Mouse (Mus musculus) ES-E14 (cell line): ENCODE measurements around the gene Pigo. TPM values are rescaled to one million over a fixed set of nuclear protein-coding genes. Genes with fewer than 3 reads are reported as not detected.
A peak's percentile ranks its signal among the peaks of the same experiment; 100 is the strongest.
"Not testable (repeated sequence)": the region's sequence is repeated elsewhere in the genome, so short reads cannot be mapped to it uniquely, and the experiment has no call there.

Experiments
- DNase-seq: peaks from one replicate; pipeline ENCODE4 v3.0.0-alpha.2; 2013; ENCODE audit warnings: low read depth, low spot score
- H3K27ac ChIP-seq: 2 replicates; pipeline ENCODE4 v1.5.1; 2012; ENCODE audit warnings: low read depth, mild to moderate bottlenecking, low read length, moderate library complexity, mixed read lengths; ENCODE audit not compliant: poor library complexity, insufficient read depth, severe bottlenecking
- H3K36me3 ChIP-seq: 2 replicates; pipeline ENCODE4 v1.6.1; 2012; ENCODE audit warnings: mild to moderate bottlenecking, low read length, moderate library complexity, mixed read lengths; ENCODE audit not compliant: control insufficient read depth, poor library complexity, insufficient read depth, severe bottlenecking
- H3K4me1 ChIP-seq, 2 experiments: fragments of 150-350 bp in 1 of 2; sonication (generic) in 1 of 2; 2 replicates each; pipeline ENCODE4 v1.6.1; 2012; ENCODE audit warnings: low read length in 2 of 2, mild to moderate bottlenecking in 1 of 2, mixed read lengths in 1 of 2; ENCODE audit not compliant: control insufficient read depth in 2 of 2, insufficient read depth in 2 of 2, poor library complexity in 1 of 2
- H3K4me3 ChIP-seq, 2 experiments: fragments of 150-350 bp in 1 of 2; sonication (generic) in 1 of 2; 2 replicates each; pipeline ENCODE4 v1.5.1; 2012; ENCODE audit warnings: low read length in 2 of 2, low read depth in 1 of 2, mild to moderate bottlenecking in 1 of 2, mixed read lengths in 1 of 2; ENCODE audit not compliant: insufficient read depth in 1 of 2, poor library complexity in 1 of 2, severe bottlenecking in 1 of 2
- H3K9ac ChIP-seq: 2 replicates; pipeline ENCODE4 v1.6.1; 2012; ENCODE audit warnings: low read depth, mild to moderate bottlenecking, low read length, mixed read lengths; ENCODE audit not compliant: poor library complexity, insufficient read depth, severe bottlenecking
- H3K9me3 ChIP-seq: fragments of 150-350 bp; sonication (generic); 2 replicates; pipeline ENCODE4 v1.6.1; 2012; ENCODE audit warnings: low read depth, mild to moderate bottlenecking, low read length; ENCODE audit not compliant: control insufficient read depth, insufficient read depth
- CHD2 ChIP-seq: IDR thresholded peaks from 2 replicates; pipeline ENCODE4 v1.6.1; 2014; ENCODE audit warnings: mild to moderate bottlenecking, low read depth, low read length, inconsistent platforms
- HCFC1 ChIP-seq: IDR thresholded peaks from 2 replicates; pipeline ENCODE4 v1.6.1; 2012; ENCODE audit warnings: low read length, inconsistent platforms, borderline replicate concordance; ENCODE audit not compliant: insufficient read depth
- MAFK ChIP-seq: IDR thresholded peaks from 2 replicates; pipeline ENCODE4 v1.6.1; 2014; ENCODE audit warnings: mild to moderate bottlenecking, low read depth, low read length, inconsistent platforms; ENCODE audit not compliant: insufficient read depth
- ZC3H11A ChIP-seq: IDR thresholded peaks from 2 replicates; pipeline ENCODE4 v1.6.1; 2012; ENCODE audit warnings: low read depth, mild to moderate bottlenecking, inconsistent platforms, low read length, borderline replicate concordance
- ZNF384 ChIP-seq: IDR thresholded peaks from 2 replicates; pipeline ENCODE4 v1.6.1; 2012; ENCODE audit warnings: low read depth, low read length, inconsistent platforms
- in situ Hi-C, 2 experiments: fragments of 600-800 bp; cut with MboI; formaldehyde crosslinking; loops; one replicate each; pipeline ENCODE4 v1.15.1; 2025; ENCODE audit warnings: low sequenced_read_pairs in 2 of 2, inconsistent platforms in 1 of 2; ENCODE audit not compliant: unreplicated experiment in 2 of 2
- total RNA-seq: library from RNA; depleted of rRNA; stranded (reverse); fragments of 300-350 nt; gene quantifications from 2 replicates; pipeline ENCODE4 v1.2.3, GENCODE M21; 2012

The Pigo gene
- total RNA-seq, 1 experiment: 40.9 TPM

DNA sequence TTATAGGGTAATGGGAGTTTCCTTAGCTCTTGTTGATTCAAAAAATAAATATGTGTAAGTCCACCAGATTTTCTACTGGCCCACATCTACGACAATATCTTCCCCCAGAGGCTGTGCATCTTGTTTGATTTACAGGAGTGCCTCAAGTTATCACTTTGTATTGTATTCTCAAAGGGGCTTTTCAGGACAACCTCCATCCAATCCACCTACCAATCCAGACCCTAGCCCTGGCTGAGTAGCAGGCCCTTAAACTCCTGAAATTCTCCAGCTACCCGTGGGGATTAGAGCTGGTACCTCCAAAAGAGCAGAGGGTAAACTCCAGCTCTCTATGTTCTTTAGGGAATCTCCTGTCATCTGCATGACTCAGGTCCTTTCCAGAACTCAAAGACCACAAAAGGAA, 27.6 kb downstream of the Pigo start:
- TF ChIP-seq ZNF384 (no peak), ZC3H11A (no peak), MAFK (no peak)
- H3K9me3 ChIP-seq: no peaks in the 10 kb centered on the region

DNA sequence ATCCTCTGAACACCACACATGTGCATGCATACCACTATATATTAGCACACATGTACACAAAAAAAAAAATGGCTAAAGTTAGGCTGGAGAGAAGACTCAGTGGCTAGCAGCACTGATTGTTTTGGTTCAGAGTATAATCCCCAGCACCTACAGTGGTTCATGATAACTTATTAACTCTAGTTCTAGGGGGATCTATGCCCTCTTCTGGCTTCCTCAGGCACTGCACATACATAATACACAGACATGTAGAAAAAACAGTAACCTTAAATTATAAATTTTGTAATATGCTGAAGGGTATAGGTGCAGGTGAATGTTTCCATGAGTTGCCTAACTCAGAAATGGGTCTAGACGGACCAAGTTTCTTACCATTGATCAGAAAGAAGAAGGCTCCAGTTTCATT, 37.3 kb downstream of the Pigo start:
- TF ChIP-seq ZNF384: no peak
- no peak for TF ChIP-seq ZC3H11A
- no peak for TF ChIP-seq MAFK
- TF ChIP-seq CHD2: no peak
- no peak for TF ChIP-seq HCFC1
- Histone ChIP-seq H3K4me3 (no peak overlapping the region), H3K36me3 (peaks cover 43% of the 10 kb centered on the region), H3K9ac (no peak overlapping the region), H3K4me1 (no peaks in the 10 kb centered on the region), H3K9me3 (no peaks in the 10 kb centered on the region), H3K27ac (no peak overlapping the region)
- DNase-seq: no peak
- in situ Hi-C loops: no loop called here

More for the DNA sequence above, 27.6 kb downstream of the Pigo start:
- Histone ChIP-seq H3K36me3 (peaks cover 12% of the 10 kb centered on the region), H3K4me3 (no peak overlapping the region), H3K27ac (no peak overlapping the region), H3K4me1 (peaks cover 5 to 7% of the 10 kb centered on the region in 2 experiments; a peak in 3 of 4 replicates), H3K9ac (peak overlapping the region; percentile 52; the same call in 1 of the 2 replicates)
- DNase-seq: no peak
- in situ Hi-C loops: no loop called here

DNA sequence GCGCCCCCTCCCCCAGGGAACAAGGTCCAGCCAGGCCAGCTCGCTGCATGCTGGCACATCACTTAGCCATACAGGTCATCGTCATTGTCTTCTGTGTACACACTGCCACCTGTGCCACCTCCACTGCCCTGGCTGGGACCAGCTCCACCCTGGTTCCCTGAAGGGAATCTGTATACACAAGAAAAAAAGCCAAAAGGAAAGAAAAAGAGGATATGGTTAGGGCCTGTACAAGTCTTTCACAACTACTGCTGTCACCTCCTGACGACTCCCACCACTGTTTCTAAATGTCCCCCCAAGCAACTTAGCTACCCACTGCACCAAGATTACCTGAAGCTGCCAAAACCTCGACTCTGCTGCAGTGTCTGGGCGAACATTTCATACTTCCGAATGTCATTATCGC, 45.2 kb downstream of the Pigo start:
- H3K9ac ChIP-seq, H3K4me3 ChIP-seq, H3K4me1 ChIP-seq, in situ Hi-C loops, H3K9me3 ChIP-seq, H3K27ac ChIP-seq, DNase-seq: not testable (repeated sequence)
- H3K36me3 ChIP-seq: peaks cover 22% of the 10 kb centered on the region

DNA sequence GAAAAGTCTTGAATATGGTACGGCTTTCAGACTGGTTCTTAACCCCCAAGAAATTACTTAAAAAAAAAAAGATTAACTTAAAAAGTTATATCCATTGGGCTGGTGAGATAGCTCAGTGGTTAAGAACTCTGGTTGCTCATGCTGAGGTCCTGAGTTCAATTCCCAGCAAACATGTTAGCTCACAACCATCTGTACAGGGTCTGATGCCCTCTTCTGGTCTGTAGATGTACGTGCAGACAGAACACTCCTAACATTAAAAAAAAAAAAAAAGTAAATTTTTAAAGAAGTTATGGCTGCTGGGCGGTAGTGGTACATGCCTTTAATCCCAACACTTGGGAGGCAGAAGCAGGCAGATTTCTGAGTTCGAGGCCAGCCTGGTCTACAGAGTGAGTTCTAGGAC, 47.6 kb downstream of the Pigo start:
- H3K36me3 ChIP-seq: peaks cover 9% of the 10 kb centered on the region
- H3K4me3 ChIP-seq: no peak overlapping the region
- DNase-seq: no peak
- TF ChIP-seq MAFK (no peak), ZNF384 (peak; percentile 93)
- no peak overlapping the region for H3K9ac ChIP-seq
- no peaks in the 10 kb centered on the region for H3K9me3 ChIP-seq
- no peaks in the 10 kb centered on the region for H3K4me1 ChIP-seq
- no peak overlapping the region for H3K27ac ChIP-seq
- in situ Hi-C loops: no loop called here

DNA sequence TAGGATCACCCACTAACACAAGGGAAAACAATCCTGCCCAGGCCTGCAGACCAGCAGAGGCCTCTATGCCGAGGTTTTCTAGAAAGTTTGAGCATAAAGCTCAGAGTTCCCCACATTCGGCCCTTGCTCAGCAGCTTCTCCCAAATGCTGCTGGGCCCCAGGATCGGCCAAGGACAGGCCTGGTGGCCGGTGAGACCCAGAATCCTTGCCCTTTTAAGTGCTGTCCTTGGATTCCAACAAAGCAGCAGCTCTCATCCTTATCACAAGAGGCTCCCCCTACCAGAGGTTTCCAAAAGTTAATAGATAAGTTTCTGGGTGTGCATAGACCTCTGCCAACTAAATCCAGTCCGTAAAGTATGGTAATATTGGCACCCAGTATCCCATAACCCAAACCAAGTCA, 51.8 kb downstream of the Pigo start:
- no peak for DNase-seq
- in situ Hi-C loops: no loop called here
- no peak overlapping the region for H3K27ac ChIP-seq

More for the DNA sequence above, 51.8 kb downstream of the Pigo start:
- H3K4me1 ChIP-seq: no peaks in the 10 kb centered on the region
- H3K4me3 ChIP-seq: no peak overlapping the region
- H3K9ac ChIP-seq: no peak overlapping the region
- H3K36me3 ChIP-seq: no peaks in the 10 kb centered on the region
- TF ChIP-seq ZC3H11A: no peak
- TF ChIP-seq CHD2: no peak
- TF ChIP-seq ZNF384: no peak
- no peak for TF ChIP-seq HCFC1
- no peak for TF ChIP-seq MAFK
- no peaks in the 10 kb centered on the region for H3K9me3 ChIP-seq
